Mouse (Mus musculus): ENCODE measurements around the gene Zfp652.

GRCm38 (mm10) chr11:95666529-95667149, 45.8 kb upstream of the Zfp652 start, which contains the start of gene Phb:
- TF ChIP-seq CTCF (IDR thresholded peaks at IDR 0.05; ENCODE audit: insufficient read depth, low read depth, low read length) (no peak), POLR2A (IDR thresholded peaks at IDR 0.05; ENCODE audit: insufficient read depth, low read depth, low read length) (0 out of 2 replicates have a peak, but pooled peaks have one; percentile 35)
